Mouse (Mus musculus) embryo, embryonic 9.5 days (tissue): ENCODE data around the gene Stat4.

Source experiments
- DNase-seq: peaks from one replicate; pipeline ENCODE4 v3.0.0-alpha.2; 2017; ENCODE audit errors: extremely low spot score

The Stat4 gene

DNA sequence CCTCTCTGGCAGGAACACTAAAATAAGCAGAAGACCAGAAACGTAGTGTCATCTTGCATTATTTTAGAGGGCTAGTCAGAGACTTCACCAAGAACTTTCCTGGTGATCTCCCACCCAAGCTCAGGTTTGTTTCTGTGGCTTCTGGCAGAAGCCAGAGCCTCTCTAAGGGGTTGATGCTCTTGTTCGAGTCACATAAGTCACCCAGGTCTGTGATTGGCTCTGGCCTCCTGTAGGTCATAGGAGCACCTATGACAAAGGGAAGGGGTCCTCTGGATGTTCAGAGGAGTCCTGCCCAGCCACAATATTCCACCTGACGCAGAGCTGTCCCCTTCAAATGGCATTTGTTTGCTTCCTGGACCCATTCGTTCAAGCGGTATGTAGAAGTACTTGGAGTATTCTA lies at the start of gene Stat4:
Stat4 (plus strand) TSS at position 301 of the 400 bp plus-strand sequence.
- no peak for DNase-seq

DNA sequence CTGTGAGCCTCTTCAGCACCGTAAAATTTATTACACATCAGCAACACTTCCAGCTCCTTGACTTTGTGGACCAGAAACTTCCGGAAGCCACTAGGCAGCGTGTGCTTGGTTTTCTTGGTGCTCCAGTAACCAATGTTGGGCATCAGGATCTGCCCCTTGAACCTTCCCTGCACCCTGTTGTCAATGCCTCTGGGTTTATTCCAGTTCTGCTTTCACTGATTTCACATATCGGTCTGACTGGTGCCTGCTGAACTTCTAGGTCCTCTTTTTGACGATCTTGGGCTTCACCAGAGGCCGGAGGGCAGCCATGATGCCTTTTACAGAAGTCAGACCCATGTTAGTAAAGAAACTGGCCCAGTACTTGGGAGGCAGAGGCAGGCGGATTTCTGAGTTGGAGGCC lies 48.6 kb upstream of the Stat4 start:
- DNase-seq, result no peak

DNA sequence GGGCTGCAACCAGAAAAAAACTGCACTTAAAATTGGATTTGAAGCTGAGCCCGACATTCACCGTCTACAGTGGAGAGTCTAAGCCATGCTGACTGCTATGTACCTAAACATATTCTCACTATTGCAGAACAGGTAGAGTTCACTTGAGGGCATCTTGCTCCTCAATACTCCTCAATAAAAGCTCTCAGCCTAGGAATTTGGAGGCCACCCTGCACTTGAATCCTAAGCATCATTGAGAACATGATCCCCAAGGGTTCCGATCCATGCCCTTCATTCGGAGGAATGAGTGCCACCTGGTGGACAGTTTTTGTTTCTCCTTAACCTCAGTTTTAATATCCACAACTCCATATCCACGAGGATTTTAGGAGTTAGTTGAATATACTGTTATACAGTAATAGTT lies 42.2 kb upstream of the Stat4 start:
- DNase-seq, result peak; percentile 57

DNA sequence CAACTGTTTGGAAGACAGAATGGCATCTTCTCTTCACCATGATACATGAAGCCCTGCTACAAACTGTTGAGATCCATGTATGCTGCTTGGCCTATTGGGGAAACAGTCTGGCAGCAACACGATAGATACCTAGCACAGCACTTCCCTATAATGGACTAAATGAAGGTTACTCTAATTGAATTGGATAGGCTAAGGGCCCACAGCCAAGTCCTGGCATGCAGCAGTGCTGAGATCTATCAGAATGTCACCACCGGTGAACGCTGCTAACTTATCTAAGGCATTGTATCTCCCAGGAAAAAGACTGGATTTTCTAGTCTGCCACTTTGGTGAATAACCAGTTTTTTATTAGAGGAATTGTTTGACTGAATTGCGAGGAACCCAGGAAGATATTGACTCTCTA lies 39.8 kb upstream of the Stat4 start:
- no peak for DNase-seq

DNA sequence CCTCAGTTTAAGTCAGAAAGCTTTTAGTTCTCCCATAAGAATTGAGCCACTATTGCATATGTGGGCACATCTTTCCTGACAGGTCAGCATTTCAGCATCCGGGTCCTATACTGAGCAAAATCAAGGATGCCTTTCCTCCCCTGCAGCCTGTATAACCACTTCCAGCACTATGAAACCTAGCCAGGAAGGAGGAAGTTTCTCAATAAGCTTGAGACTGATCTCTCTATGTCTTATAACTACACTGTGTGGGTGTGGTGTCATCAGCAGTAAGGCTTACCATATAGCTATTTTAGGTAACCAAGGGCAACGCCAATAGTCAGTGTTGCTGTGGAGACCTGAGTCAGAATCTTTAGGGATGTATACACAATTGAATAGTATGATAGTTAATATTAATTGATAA lies 22.3 kb upstream of the Stat4 start:
- no peak for DNase-seq

DNA sequence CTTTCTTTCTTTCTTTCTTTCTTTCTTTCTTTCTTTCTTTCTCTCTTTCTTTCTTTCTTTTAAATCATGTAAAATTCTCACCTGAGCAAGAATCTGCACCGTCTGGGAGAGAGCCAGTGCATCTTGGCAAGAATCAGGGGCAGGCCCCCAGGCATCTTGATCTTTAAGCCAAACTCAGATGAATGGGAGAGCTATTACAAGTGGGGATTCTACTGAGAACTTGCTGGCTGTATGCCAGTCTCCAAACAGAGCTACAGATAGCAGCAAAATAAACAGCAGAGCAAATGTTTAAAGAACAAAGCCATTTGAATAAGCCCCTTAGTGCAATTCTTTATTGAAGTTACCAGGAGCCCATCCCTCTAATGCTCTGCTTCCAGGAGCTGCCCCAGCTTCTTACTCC lies 18.0 kb upstream of the Stat4 start:
- no peak for DNase-seq

DNA sequence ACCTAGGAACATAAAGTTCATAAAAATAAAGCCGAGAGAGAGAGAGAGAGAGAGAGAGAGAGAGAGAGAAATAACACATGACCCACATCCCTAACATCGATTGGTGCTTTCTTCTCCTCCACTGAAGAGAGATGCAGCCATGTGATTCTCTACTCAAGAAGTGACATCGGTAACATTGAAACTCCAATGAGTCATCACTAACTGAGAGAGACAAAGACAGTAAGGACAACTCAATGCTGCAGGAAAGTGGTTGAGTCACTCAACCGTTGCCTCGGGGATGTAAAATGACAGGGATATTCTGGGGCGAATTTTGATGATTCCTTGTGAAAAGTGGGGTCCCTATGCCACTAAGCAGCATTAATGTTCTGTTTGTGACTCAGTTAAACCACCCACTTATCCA lies 16.8 kb upstream of the Stat4 start:
- DNase-seq, result no peak

DNA sequence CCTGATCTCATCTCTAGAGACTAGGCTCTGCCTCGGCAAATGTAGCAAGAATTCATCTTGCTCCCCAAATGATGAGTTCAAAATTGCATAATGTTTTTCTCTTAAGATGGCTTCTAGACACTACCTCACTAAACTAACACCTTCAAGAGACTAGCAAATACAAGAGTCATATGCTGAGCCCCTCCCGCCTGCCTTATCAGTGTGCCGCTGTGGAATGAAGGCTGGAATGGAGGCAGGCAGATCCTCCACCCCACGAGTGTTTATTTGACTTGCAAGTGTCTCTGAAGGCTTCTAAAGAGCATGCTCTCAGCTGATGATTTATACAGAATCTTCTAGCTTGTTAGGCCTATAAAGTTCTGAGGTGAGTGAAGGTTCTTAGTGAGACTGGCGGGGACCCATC lies 11.4 kb upstream of the Stat4 start:
- no peak for DNase-seq

DNA sequence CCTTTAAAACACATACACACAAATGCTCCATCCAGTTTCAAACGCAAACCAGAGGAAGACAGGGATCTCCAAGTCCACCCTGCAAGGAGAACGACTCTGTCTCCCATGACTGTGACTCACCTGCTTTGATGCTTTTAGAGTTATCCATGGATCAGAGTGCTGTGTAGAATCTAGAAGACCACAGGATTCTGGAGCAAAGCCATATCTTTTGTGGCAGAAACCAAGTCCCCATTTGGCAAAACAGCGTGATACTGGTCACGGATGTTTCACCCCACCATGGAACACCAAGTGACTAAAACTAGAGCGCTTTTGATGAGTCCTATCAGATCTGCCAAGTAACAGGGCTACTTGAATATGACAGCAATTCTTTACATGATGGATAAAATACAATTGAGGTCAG lies 7.9 kb upstream of the Stat4 start:
- no peak for DNase-seq

DNA sequence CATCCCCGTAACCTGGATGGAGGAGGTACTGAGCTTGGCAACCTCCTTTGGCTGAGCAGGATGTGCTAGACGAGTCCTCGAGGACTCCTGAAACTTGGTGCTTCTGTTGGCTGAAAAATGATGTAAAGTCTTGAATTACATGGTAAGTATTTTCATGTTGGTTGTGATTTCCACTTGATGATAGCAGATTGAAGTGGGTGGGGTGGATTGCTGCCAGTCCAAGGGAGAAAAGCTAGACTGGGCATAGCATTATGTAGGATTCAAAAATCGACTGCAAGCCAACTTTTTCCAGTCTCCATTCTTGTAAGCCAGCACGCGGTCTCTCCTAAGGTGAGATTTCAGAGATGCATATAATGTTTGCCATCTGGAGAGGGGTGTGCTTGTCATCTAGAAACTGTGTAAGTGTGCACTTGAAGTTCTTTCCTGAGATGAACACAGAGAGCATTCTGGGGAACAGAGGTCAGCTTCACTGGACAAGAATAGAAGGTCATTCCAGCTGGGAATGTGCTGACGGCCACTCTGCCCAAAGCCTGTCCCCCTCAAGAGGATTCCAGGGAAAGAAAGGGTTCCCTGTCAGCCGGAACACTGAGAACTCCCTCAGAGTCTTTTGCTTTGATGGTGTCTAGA lies 5.1 kb downstream of the Stat4 start:
- DNase-seq, result no peak

DNA sequence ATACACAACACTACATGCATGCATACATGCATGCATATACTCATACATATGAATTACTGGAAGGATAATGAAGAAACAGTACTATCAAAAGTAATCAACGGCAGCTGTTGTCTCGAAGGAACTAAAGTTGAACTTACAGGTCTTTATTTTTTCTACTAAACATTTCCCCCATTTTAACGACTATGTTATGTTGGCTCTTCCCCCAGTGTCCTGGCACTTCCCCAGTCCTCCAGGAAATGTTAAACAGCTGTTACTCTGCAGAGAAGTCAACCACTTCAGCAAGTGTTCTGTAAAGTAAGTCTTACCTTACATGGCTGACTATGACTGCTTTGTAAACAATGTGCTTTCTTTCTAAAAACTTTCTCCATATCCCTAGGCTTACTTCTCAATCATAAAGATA lies 9.1 kb downstream of the Stat4 start:
- DNase-seq, result no peak

DNA sequence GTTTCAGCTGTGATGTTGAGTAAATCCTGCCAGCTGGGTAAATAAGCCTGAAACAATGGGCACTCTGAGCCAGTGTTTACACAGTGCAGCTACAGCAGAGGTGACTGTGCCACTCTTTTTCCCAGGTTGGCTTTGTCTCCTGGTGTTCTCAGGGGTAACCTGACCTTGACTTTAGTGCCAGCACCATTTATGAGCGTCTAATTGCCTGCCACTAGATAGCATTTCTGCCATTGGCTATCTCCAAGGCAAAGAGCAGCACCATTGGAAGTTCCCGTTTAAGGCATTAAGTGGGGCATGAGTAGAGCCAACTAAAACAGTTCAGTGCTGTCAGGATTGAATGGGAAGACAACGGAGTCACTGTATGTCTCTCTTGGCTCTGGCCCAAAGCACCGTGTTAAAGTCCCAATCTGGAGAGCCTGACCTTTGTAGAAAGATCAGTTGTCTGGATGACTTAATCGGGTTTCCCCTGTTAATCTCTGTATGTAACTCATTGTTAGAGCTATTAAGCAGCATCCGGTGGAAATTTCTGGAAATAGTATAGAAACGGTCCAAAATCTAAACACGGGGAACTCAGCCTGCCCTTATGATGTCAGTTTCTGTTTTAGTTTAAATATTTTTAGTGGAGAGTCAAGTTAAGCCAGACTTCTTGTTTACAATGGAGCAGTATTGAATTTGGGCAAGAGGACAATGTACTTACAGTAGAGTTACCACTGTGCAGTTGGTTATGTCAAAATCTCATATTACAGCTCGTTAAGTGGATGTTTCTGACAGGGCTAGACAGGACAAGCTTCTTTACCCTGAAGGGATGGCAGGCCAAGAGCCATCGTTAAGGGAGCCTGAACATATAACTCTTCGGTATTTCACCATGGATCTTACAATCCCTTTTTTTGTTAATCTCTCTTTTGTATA lies 10.1 kb downstream of the Stat4 start:
- DNase-seq, result no peak

DNA sequence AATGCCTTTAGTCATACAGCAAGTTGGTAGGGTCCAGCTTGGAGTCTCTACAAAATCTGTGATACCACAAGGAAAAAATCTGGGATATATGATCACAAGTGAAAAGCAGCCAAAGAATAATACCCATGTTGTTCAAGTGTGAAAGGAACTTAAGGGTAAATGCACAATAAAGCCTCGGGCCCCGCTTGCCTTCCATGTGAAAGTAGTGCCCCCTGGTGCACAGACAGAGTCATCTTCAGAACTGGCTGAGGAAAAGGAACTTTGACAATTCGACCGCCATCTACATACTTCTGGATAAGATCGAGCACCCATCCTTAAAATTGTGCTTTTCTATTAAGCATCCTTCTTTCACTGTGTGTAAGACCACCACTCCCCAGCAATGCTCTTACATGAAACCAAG lies 11.6 kb downstream of the Stat4 start:
- no peak for DNase-seq

DNA sequence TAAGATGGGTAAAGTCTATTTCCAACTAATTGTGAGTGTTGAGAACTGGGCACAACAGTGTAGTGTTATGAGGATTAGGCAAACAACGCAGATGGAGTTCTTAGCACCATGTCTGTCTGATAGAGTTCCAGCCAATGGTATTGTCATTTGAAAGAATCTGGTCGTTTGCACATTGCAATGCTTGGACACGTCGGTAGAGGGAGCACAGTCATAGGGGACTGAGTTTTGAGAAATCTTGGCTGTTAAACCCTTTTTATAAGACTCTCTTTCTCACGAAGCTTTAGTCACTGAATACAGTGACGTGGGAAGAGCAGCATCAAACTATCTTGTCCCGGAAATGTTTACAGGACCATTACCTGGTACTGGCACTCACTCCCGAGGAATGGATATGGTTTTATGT lies 17.1 kb downstream of the Stat4 start:
- DNase-seq, result peak; percentile 61

DNA sequence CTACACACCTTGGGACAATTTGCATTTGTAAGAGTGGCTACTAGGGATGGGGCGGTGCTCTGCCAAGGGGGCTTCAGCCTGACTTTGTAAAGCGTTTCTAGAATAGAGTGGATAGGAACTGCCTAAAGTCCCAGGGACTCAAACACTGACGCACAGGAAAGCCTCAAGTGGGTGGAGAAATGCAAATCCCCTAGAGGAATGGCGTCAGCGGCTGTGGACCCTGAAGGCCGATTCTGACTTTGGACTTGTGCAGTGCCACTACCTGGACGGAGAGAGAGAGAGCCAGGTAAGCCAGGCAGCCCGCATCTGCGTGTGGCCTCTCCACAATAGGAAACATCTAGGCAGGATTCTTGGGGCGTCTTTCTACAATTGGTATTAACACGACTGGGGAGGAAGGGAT lies 21.5 kb downstream of the Stat4 start:
- DNase-seq, result peak; percentile 26

DNA sequence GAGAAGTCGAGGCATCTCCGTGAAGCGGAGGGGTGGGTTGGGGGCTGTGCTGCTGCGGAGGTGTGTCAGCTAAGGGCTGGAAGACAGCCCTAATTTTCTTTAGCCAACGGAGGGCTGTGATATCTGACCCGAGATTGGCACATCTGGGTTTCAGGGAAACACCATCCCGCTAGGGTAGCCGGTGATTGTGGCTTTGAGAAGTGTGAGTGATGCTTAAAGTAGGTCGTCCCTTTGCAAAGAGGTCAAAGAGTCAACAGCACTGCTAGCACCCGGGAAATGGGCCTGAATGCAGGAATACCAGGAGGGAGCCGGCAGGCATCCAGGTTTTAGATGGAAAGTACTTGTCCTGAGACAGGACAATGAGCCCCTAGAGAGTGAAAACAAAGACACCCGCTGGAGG lies 22.0 kb downstream of the Stat4 start:
- DNase-seq, result peak; percentile 14

DNA sequence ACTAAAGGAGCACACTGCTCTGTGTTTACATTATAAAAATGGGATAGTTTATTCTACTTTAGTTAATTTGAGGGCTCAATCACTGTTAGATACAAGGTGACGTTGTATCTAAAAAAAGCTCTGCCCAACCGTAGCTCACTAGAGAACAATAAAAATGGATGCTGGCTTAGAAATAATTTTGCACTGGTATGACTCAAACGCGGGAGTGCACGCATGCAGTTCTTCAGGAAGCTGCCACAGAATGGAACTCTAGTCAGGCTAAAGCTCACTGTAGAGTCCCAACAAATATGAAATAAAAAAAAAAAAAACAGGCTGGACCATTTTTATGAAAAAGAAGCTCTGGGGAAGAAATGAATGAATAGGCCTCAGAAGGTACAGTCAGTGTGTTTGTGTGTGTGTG lies 23.8 kb downstream of the Stat4 start:
- no peak for DNase-seq

DNA sequence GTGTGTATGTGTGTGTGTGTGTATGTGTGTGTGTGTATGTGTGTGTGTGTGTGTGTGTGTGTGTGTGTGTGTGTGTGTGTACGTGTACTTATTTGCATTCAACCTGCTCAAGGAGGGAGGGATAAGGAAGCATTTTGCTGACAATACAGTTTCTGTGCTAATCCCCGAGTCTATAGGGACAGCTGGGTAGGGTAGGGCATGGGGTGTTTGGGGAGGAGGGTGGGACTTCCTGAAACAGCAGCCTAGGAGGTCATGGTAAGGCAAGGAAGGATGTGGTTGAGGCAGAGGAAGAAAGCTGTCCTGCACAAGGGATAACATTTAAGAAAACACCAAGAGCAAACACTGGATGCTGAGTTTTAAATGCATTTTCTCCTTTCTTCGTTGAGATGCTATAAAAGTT lies 24.3 kb downstream of the Stat4 start:
- no peak for DNase-seq

DNA sequence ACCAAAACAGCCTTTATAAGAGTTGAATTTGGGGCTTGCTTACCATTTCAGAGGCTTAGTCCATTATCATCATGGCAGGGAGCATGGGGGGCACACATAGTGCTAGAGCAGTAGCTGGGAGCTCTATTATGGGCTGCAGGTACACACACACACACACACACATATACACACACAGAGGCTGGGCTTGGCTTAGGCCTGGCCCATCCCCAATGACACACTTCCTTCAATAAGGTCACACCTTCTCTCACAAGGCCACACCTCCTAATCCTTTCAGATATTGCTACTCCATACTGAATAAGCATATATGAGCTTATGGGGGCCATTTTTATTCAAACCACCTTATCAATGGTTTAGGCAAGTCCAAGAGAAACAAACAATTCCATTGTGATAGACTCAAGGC lies 25.3 kb downstream of the Stat4 start:
- no peak for DNase-seq

DNA sequence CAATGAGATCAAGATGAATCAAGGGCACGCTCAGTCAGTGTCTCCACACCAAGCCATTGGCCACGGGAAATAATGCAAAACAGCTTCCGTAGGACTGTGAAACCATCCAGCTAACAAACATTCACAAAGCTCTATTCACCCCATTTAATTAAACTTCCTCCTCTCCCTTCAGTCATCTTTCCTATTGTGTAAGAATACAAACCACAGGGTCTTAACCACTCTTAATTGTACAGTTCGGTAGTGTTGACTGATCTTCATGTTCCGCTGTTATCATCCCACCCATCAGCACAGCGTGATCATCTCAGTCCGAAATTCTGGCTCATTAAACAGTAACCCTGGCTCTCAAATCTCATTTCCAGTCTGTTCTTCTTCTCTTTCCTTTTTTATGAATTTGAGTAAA lies 25.8 kb downstream of the Stat4 start:
- no peak for DNase-seq

DNA sequence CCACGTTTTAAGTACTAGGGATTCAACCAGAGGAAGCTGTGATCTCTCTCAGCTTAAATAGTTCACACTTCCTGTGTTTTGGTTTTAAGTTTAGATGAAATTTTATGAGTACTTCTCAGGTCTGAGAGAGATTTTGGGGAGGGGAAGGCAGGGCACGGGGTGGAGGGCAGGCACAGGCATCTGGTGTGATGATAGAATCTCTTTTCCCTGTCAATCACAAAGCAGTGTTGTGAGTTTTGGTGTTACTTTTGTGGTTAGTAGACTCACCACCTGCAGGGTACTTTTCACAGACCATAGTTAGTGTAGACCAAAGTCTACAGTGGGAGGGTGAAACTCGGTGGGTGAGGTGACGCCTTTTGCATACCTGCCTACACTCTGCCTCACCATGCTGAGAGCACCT lies 32.7 kb downstream of the Stat4 start:
- no peak for DNase-seq

DNA sequence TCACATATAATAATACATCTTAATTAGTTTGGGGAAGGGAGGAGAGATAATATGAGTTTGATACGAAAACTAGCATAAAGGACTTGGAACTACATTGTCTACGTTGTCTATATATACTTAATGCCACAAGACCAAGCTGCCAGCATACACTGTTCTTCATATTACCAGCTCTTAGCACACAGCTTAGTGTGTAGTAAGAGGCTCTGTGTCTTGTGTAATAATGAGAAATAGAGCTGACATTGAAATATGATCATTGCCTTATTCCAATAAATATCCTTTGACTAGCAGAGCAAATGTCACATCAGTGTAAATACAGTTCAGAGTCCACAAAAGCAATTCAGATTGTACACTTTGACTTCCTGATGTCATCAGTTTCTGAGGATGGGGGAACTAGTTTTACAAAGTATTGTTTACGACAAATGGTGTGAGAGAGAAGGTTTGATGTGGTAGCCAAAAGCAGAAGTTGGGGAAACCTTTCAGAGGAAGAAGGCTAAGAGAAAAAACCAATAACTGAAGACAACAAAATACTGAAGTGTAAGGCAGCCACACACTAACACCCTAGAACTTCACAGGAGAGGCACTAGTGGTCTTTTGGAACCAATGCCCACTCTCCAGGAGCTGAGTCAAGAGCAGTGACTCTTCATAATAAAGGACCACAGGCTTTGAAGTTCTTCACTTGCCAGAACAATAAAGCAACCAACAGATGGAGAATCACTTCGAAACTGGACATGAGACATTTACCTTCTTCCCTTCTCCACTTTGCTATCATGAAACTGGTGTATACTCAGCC lies 35.2 kb downstream of the Stat4 start:
- DNase-seq, result no peak

DNA sequence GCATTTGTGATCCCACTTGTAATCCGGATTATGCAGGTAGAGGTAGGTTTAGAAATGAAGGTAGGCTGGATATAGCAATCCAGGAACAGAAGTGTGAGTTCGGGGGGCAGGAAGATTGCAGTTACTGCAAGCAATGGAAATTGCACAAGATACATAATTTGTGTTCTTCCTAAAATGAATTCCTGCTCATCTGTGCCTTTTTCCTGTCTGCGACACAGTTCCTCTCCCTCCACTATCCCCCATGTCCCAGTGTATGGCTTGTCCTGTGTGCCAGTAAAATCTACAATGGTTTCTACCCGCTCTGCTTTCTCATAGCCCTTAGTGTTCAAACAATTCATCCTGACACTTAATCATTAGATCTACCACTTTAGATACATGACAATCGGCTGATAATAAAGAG lies 41.7 kb downstream of the Stat4 start:
- no peak for DNase-seq
